Mouse (Mus musculus) adrenal gland, adult 10 weeks (tissue): ENCODE measurements around the gene Rcn1. TPM values are rescaled to one million over a fixed set of nuclear protein-coding genes. Genes with fewer than 3 reads are reported as not detected.

ENCODE experiments used
- polyA plus RNA-seq: library from polyadenylated mRNA; stranded (reverse); fragments of 350-450 nt; fragmentation: Illumina TruSeq; extraction: RNeasy Lipid Tissue Mini Kit (QIAGEN cat#74804); gene quantifications from one replicate; pipeline ENCODE4 v1.2.3, GENCODE M21; 2014; ENCODE audit warnings: low read depth, low replicate concordance

Rcn1 gene
- 336 TPM for polyA plus RNA-seq

DNA sequence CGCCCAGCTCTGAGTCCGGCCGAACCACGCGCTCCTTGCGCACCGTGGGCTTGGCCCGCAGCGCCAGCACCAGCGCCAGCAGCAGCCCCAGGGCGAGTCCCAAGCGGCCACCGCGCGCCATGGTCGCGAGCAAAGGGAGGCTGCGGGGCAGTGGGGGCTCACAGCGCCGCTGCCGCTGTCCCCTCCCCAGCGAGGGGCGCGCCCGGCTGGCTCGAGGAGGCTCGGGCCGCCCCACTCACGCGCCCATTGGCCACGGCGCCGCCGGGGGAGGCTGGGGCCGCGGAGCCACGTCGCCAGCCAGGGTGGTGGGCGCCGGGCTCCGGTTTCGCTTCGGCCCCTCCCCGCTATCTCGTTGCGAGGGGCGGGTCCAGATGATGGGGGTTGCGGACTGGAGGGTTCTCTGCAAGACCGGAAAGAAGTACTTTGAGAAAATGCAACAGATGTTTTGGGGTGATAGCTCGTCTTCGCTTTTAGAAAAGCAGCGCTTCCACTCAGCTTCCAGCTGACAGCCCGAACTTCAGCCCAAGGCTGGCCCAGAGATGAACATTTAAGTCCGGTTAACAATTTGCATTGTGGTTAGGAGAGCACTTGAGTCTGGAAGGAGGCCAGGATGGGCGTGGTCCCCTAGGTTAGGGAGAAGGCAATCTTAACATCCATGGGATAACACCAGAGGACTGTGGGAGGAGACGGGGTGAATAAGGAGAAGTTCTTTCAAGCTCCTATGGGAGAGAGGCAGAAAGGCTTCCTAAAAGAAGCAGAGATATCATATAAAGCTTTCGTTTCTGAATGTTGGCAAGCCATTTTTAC is at the start of gene Rcn1:
TSS of gene Rcn1 (minus strand) at position 235 of the 807 bp plus-strand sequence.

Other genes with a start within 250 kb of the Rcn1 start
- 0.41 TPM for gene Them7, start 175.0 kb downstream of the Rcn1 start, polyA plus RNA-seq